Mouse (Mus musculus): Measurements from ENCODE around the gene Phf23. TPM values are rescaled to one million over a fixed set of nuclear protein-coding genes. Genes with fewer than 3 reads are reported as not detected.
"Not testable (repeated sequence)": the region's sequence is repeated elsewhere in the genome, so short reads cannot be mapped to it uniquely, and the experiment has no call there.

Gene Phf23
- 10 to 100 TPM; 51.4 to 53.4 TPM for total RNA-seq (2021)
- long read RNA-seq, experiment 1, transcript Phf23-201 (5 exons, 2,006 nt): major isoform, 31 of 44 reads
- long read RNA-seq, experiment 1, partial matches to known transcripts: 4 of 44 reads
- long read RNA-seq, experiment 1, other reads (novel, unspliced or antisense): 2 of 44 reads
- long read RNA-seq, experiment 2, transcript Phf23-202 (5 exons, 1,706 nt): minor isoform, 11 of 65 reads
- long read RNA-seq, experiment 2, transcript Phf23-205 (4 exons, 2,214 nt): minor isoform, 5 of 65 reads
- long read RNA-seq, experiment 2, transcript Phf23-201 (5 exons, 2,006 nt): major isoform, 40 of 65 reads
- long read RNA-seq, experiment 2, partial matches to known transcripts: 2 of 65 reads
- long read RNA-seq, experiment 2, other reads (novel, unspliced or antisense): 7 of 65 reads

DNA sequence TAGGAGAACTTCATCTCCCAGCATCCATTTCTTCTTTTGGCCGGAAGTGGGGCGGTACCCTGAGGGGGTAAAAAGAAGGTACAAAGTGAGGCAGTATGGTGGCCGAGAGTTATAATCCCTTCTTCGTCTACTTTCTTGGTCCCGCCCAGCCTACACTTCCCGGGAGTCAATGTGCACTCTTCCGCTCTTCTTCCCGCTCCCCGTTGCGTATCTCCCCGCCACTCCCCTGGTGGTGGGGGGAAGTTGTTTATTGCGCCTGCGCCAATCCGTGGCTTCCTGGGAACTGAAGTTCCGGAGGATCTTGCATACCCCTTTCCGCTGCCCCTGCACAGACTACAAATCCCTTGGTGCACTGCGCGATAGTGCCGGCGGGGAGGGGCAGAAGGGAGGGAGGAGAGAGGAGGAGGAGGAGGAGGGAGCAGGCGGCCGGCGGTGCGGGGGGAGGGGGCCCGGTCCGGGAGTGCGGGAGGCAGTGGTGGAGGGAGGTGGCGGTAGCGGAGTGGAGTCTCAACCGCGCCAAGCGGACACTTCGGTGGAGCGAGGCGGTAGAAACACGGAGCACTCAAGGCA, at the start of gene Phf23:
Gene Phf23 (plus strand): TSS at position 387 of the 570 bp plus-strand sequence.
- peak; percentile 87 to 97 for DNase-seq (ENCODE audit: low spot score in 2 of 2)

GRCm38 (mm10) chr11:69945997-69946891, 49.3 kb upstream of the Phf23 start:
- DNase-seq (ENCODE audit: low spot score in 2 of 2): no peak

GRCm38 (mm10) chr11:69947337-69948065, 48.1 kb upstream of the Phf23 start:
- DNase-seq (ENCODE audit: low spot score in 2 of 2): peak; percentile 31 to 32

- peak; percentile 82 to 89 for DNase-seq (ENCODE audit: low spot score in 2 of 2)
Observed at GRCm38 (mm10) chr11:69948066-69948762, 47.4 kb upstream of the Phf23 start, which contains the start of gene Slc2a4. Gene Slc2a4 (minus strand): TSS chr11:69948188.

GRCm38 (mm10) chr11:69948763-69949150, 46.8 kb upstream of the Phf23 start:
- peak; percentile 64 to 80 for DNase-seq (ENCODE audit: low spot score in 2 of 2)

- DNase-seq (ENCODE audit: low spot score in 2 of 2): no peak
Observed at GRCm38 (mm10) chr11:69950807-69951459, 44.6 kb upstream of the Phf23 start.

GRCm38 (mm10) chr11:69952274-69952673, 43.3 kb upstream of the Phf23 start:
- no peak for DNase-seq (ENCODE audit: low spot score in 2 of 2)

DNA sequence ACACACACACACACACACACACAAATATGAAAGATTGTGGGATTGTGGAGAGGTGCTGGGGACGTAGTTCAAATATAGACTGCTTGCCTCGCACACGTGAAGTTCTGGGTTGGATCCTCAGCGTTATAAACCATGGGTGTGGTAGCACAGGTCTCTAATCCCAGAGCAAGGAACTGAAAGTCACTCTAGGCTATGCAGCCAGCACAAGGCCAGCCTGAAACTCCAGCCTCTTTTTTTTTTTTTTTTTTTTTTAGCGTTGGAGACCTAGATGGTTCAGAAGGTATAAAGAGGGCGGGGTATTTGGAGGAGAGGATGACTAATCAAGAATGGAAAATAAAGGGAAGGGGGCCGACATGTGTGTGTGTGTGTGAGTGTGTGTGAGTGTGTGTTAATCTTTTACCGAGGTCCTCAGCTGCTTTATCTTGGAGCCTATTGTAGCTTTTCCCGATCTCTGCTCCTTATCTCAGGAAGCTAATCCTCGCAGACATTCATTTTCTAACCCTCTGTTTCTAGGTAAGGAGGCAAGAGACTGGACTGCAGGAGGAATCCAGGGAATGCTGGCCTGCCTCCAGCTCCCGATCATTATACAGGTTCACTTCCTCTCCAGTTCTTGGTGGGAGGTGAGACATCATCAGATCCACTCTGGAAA, 42.2 kb upstream of the Phf23 start:
- no peak for DNase-seq (ENCODE audit: low spot score in 2 of 2)

GRCm38 (mm10) chr11:69955618-69956017, 40.0 kb upstream of the Phf23 start:
- DNase-seq (ENCODE audit: low spot score in 2 of 2): not testable (repeated sequence)

DNA sequence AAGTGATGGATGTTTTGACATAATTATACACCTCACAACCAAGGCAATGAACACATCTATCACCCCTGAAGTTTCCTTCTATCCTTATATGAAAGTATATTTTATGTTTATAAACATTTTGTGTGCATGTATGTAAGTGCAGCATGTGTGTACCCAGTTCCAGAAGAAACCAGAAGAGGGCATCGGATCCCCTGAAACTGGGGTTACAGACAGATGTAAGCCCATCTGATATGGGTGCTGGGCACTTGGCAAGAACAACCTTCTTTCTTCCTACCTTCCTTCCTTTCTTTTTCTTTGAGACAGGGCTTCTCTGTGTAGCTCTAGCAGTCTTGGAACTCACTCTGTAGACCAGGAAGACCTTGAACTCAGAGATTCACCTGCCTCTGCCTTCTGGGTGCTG, 39.4 kb upstream of the Phf23 start:
- DNase-seq (ENCODE audit: low spot score in 2 of 2): no peak

- DNase-seq (ENCODE audit: low spot score in 2 of 2): no peak
Observed at GRCm38 (mm10) chr11:69960616-69961015, 35.0 kb upstream of the Phf23 start.

- DNase-seq (ENCODE audit: low spot score in 2 of 2): no peak
Observed at GRCm38 (mm10) chr11:69961841-69962240, 33.7 kb upstream of the Phf23 start.

DNA sequence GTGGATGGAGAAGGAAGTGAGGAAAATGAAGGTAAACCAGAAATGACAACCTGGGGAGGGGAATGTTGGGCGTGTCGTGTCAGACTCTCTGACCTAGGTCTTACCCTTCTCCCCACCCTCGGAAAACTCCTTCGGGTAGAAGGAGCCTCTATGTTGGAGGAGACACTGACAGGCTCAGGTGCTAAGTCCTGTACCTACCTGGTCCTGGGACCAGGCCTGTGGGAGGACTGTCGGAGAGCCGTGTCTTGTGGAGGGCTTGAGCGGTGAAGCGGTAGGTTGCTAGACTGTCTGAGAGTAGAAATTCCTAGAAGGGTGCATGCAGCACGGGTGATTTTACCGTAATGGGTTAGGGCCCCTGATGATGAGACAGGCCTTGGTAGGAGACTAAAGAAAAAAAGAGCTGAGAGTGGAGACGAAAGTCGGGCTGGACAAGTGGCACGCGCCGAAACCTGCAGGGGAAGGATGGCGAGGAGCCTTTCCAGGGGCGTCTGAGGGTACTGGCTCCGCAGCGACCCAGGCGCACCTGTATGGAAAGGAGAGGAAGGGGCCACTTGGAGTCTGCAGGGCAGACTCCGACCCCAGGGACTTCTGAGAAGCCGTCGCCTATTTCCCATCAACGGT, 30.8 kb upstream of the Phf23 start, which contains the start of gene Cldn7:
Gene Cldn7 (plus strand): TSS at position 130 of the 621 bp plus-strand sequence.
- no peak for DNase-seq (ENCODE audit: low spot score in 2 of 2)

- no peak for DNase-seq (ENCODE audit: low spot score in 2 of 2)
Observed at GRCm38 (mm10) chr11:69965271-69966005, 30.1 kb upstream of the Phf23 start.

DNA sequence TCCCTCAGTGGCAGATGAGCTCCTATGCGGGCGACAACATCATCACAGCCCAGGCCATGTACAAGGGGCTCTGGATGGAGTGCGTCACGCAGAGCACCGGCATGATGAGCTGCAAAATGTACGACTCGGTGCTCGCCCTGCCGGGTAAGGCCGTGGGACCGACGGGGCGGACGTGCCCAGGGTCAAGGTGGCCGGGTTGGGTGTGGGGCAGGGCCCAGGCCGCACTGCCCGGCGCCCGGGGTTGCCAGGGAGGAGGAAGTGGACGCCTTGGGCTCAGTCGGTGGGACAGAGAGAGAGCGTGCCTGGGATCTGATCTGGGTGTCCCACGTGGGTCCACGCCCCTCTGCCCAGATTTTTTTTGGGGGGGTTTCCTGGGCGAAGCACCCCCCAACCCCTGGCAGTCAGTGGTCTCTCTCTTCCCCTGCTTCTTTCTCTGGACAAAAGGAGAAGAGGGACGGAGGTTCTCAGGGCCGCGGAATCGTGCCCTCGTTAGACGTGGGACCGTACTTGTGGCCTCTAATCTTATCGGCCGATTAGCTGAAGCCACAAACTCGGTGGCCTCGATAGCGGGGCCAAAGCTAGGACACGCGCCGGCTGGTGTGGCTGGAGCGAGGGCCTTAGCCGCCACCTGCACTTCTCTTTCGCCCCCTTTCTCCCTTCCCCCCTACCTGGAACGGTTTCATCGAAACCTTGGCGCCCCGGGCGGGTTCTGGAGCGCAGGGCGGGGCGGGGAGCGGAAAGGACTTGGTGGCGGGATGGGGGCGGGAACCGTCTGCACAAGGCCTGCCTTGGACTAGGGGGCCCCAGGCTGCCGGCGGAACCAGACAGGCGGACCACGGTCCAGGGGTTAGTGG, 29.3 kb upstream of the Phf23 start:
- DNase-seq (ENCODE audit: low spot score in 2 of 2): no peak

DNA sequence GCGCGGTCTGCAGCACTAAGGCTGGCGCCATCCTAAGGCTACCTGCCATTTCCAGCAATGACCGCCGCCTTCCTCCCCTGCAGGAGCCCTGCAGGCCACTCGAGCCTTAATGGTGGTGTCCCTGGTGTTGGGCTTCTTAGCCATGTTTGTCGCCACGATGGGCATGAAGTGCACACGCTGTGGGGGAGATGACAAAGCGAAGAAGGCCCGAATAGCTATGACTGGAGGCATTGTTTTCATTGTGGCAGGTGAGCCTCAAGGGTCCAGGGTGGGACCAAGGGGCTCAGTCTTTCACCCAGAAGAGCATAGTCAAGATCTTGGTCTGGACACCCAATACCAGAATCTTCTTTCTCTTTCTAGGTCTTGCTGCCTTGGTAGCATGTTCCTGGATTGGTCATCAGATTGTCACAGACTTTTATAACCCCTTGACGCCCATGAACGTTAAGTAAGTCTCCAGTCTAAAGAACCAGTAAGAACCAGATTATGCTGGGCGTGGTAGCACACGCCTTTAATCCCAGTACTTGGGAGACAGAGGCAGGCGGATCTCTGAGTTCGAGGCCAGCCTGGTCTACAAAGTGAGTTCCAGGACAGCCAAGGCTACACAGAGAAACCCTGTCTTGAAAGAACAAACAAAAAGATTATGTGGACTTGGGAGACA, 28.6 kb upstream of the Phf23 start:
- DNase-seq (ENCODE audit: low spot score in 2 of 2): no peak

GRCm38 (mm10) chr11:69968793-69969192, 26.8 kb upstream of the Phf23 start:
- DNase-seq (ENCODE audit: low spot score in 2 of 2): no peak

Data from adrenal gland, postnatal 4 days (tissue).